Mouse (Mus musculus): ENCODE results near the gene Mgll.

- no peak for TF ChIP-seq CTCF (IDR thresholded peaks at IDR 0.05; ENCODE audit: borderline replicate concordance, insufficient read depth, low read depth, low read length)
- TF ChIP-seq POLR2A (IDR thresholded peaks at IDR 0.05; ENCODE audit: borderline replicate concordance, insufficient read depth, low read length) = no peak
Observed at GRCm38 (mm10) chr6:88743601-88744291, 19.5 kb downstream of the Mgll start.

Measured in cerebellum, adult 2 months (tissue).